Mouse (Mus musculus) naive thymus-derived CD4-positive, alpha-beta T cell, adult 5 months (primary cell): ENCODE measurements around the gene Sh3bgrl3. TPM values are rescaled to one million over a fixed set of nuclear protein-coding genes. Genes with fewer than 3 reads are reported as not detected.

Experiments
- polyA plus RNA-seq: library from polyadenylated mRNA; unstranded; fragments of 100-300 nt; shearing (Covaris generic); gene quantifications from one replicate; pipeline ENCODE4 v1.2.1, GENCODE M21; 2017

Gene Sh3bgrl3
- 821 TPM for polyA plus RNA-seq

GRCm38 (mm10) chr4:134128221-134128982 is at the start of gene Sh3bgrl3:
TSS of gene Sh3bgrl3 (minus strand) at chr4:134128789.

DNA sequence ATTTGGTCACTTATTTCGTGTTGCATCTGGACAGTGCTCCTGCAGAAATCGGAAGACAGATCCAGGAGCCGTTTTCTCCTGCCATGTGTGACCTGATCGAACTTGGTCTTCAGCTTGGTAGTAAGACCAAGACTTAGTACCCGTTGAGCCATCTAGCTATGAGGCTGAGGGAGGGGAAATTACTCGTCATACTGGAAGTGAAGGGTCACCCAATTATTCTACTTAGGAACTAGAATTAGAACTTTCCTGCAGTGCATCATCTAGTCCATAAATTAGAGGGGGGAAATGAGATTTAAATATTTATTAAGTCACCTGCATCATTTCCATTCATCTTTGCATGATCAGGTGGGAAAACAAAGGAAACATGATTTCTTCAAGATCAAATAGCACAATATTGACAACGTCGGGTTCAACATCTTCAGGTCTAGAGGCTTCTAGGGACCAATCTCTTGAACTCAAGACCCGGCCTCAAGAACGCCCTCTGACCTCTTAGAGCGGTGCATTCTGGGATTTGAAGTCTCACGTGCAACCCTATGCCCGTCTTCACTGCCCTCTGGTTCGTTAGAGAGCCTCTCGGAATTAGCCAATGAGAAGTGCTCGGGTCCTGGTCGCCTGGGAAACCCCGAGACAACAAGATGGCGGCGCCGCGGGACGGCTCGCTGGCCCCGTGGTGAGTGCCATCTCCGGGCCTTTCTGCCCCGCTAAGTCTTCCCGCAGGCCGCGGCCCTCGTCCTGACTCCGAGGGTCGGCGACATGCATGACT is 26.4 kb downstream of the Sh3bgrl3 start, which contains the start of gene Ubxn11:
Ubxn11 (plus strand) TSS at position 592 of the 763 bp plus-strand sequence.

DNA sequence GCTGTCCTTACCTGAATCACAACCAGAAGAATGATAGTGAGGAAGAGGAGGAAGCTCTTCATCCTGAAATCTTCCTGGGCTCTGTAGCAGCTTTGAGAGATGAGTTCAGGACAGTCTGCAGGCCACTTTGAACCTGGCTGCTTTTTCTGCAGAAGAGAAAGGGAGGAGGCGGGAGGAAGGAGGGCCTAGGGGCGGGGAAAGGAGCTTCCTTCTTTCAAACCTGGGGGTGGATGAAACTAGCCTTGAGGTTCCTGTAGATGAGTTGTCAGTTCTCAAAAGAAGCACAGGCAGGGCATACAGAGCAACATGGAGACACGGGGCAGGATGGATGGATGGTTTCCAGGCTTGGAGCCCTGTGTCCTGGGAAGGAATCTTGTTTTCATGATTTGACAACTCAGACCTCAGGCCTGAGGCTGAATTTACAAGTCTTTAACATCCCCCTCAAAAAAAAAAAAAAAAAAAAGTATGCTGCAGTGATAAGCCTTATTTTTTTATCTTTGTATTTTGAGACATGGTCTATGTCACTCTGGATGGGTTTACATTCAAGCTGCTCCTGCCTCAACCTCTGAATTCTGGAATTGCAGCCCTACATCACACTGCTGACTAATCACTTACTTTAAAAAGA is 33.6 kb downstream of the Sh3bgrl3 start, which contains the start of gene Cd52:
Cd52 (minus strand) TSS at position 160 of the 625 bp plus-strand sequence.

Other genes with a start within 250 kb of the Sh3bgrl3 start
- gene Rps6ka1, start 241.0 kb downstream of the Sh3bgrl3 start, polyA plus RNA-seq, result 164 TPM
- 321 TPM for gene Hmgn2, start 160.1 kb downstream of the Sh3bgrl3 start, polyA plus RNA-seq
- gene Dhdds, start 127.9 kb downstream of the Sh3bgrl3 start, polyA plus RNA-seq, result 19.7 TPM
- not detected for gene Lin28a, start 109.9 kb downstream of the Sh3bgrl3 start, polyA plus RNA-seq
- not detected for gene Zfp683, start 75.0 kb downstream of the Sh3bgrl3 start, polyA plus RNA-seq
- 9.1 TPM for gene Crybg2, start 68.0 kb downstream of the Sh3bgrl3 start, polyA plus RNA-seq
- gene Cd52, start 33.7 kb downstream of the Sh3bgrl3 start, polyA plus RNA-seq, result 1,142 TPM
- gene Ubxn11, start 26.2 kb downstream of the Sh3bgrl3 start, polyA plus RNA-seq, result 99.9 TPM
- 31.3 TPM for gene Cep85, start 58.3 kb upstream of the Sh3bgrl3 start, polyA plus RNA-seq
- not detected for gene Gm7534, start 74.2 kb upstream of the Sh3bgrl3 start, polyA plus RNA-seq
- gene Catsper4, start 98.6 kb upstream of the Sh3bgrl3 start, polyA plus RNA-seq, result not detected
- gene Cnksr1, start 109.6 kb upstream of the Sh3bgrl3 start, polyA plus RNA-seq, result not detected
- 1.6 TPM for gene E130218I03Rik, start 114.9 kb upstream of the Sh3bgrl3 start, polyA plus RNA-seq
- gene Zfp593, start 116.8 kb upstream of the Sh3bgrl3 start, polyA plus RNA-seq, result 24.3 TPM
- gene Gm30191, start 118.1 kb upstream of the Sh3bgrl3 start, polyA plus RNA-seq, result not detected
- not detected for gene Grrp1, start 125.3 kb upstream of the Sh3bgrl3 start, polyA plus RNA-seq
- gene Pdik1l, start 159.1 kb upstream of the Sh3bgrl3 start, polyA plus RNA-seq, result 11.5 TPM
- not detected for gene Trim63, start 186.3 kb upstream of the Sh3bgrl3 start, polyA plus RNA-seq
- not detected for gene Slc30a2, start 214.4 kb upstream of the Sh3bgrl3 start, polyA plus RNA-seq